Mouse (Mus musculus) stomach, postnatal 0 days (tissue): ENCODE results near the gene Pex6. TPM values are rescaled to one million over a fixed set of nuclear protein-coding genes. Genes with fewer than 3 reads are reported as not detected.
A peak's percentile ranks its signal among the peaks of the same experiment; 100 is the strongest.

Experiments
- ATAC-seq: fragments of 200-750 bp; cut with Nextera tagmentation; 2 replicates; pipeline ENCODE4 v1.8.0; 2017; ENCODE audit not compliant: low FRiP score, low TSS enrichment
- DNase-seq: peaks from one replicate; pipeline ENCODE4 v3.0.0-alpha.2; 2016; ENCODE audit warnings: low spot score
- H3K27ac ChIP-seq: fragments of 300-500 bp; sonication (generic); replicated peaks from 2 replicates; pipeline ENCODE4 v1.5.1; 2014; ENCODE audit warnings: mild to moderate bottlenecking, control low read depth
- H3K27me3 ChIP-seq: fragments of 300-500 bp; sonication (generic); 2 replicates; pipeline ENCODE4 v1.6.1; 2014; ENCODE audit warnings: low read length; ENCODE audit not compliant: control insufficient read depth, insufficient read depth
- H3K36me3 ChIP-seq: fragments of 300-500 bp; sonication (generic); 2 replicates; pipeline ENCODE4 v1.6.1; 2014; ENCODE audit warnings: low read length, mixed read lengths; ENCODE audit not compliant: control insufficient read depth, insufficient read depth
- H3K4me1 ChIP-seq: fragments of 300-500 bp; sonication (generic); replicated peaks from 2 replicates; pipeline ENCODE4 v1.6.1; 2014; ENCODE audit warnings: antibody characterized with exemption; ENCODE audit not compliant: control insufficient read depth, insufficient read depth
- H3K4me2 ChIP-seq: fragments of 300-500 bp; sonication (generic); replicated peaks from 2 replicates; pipeline ENCODE4 v1.6.1; 2014; ENCODE audit warnings: low read depth, mild to moderate bottlenecking, control low read depth, moderate library complexity
- H3K4me3 ChIP-seq: fragments of 300-500 bp; sonication (generic); 2 replicates; pipeline ENCODE4 v1.5.1; 2014; ENCODE audit warnings: low read depth, low read length, control low read depth
- H3K9ac ChIP-seq: fragments of 300-500 bp; sonication (generic); 2 replicates; pipeline ENCODE4 v1.6.1; 2014; ENCODE audit warnings: mild to moderate bottlenecking, low read length, control low read depth, mixed read lengths
- H3K9me3 ChIP-seq: fragments of 300-500 bp; sonication (generic); 2 replicates; pipeline ENCODE4 v1.6.1; 2016; ENCODE audit warnings: low read length; ENCODE audit not compliant: control insufficient read depth
- CTCF ChIP-seq: IDR thresholded peaks from 2 replicates; pipeline ENCODE4 v1.5.1; 2016; ENCODE audit warnings: antibody characterized with exemption, low read depth, mild to moderate bottlenecking, moderate library complexity
- EP300 ChIP-seq: optimal IDR thresholded peaks from 2 replicates; pipeline ENCODE3; 2016; ENCODE audit warnings: antibody characterized with exemption
- WGBS: fragments of 180-500 bp; shearing (Covaris S2); extraction: QIAGEN DNeasy Blood & Tissue Kit; methylation state at CpG from one replicate; pipeline ENCODE4 v1.1.7; 2014; 5-methylcytosine and 5-hydroxymethylcytosine counted together
- polyA plus RNA-seq: library from polyadenylated mRNA; unstranded; fragments of >200 nt; fragmentation: Nextera tagmentation; extraction: Ambion mirVana; gene quantifications from 2 replicates; pipeline ENCODE4 v1.2.1, GENCODE M21; 2015

Pex6 gene
- polyA plus RNA-seq, 1 experiment from 2014 or later: 9.8 TPM

GRCm38 (mm10) chr17:46724477-46725084 is 13.3 kb downstream of the Pex6 start:
- Histone ChIP-seq H3K4me1 (no peaks in the 10 kb centered on the region), H3K9ac (no peak overlapping the region), H3K4me3 (no peak overlapping the region), H3K9me3 (no peaks in the 10 kb centered on the region), H3K27ac (no peak overlapping the region), H3K4me2 (no peak overlapping the region), H3K36me3 (peaks cover 10% of the 10 kb centered on the region; the same call in 1 of the 2 replicates), H3K27me3 (no peaks in the 10 kb centered on the region)
- ATAC-seq: no peak
- WGBS: 81% methylated on average over 14 of the region's 20 CpGs
- no peak for DNase-seq
- no peak for TF ChIP-seq CTCF
- no peak for TF ChIP-seq EP300

- peaks cover 8% of the 10 kb centered on the region; the same call in 1 of the 2 replicates for H3K36me3 ChIP-seq
- no peaks in the 10 kb centered on the region for H3K4me1 ChIP-seq
- no peak overlapping the region for H3K9ac ChIP-seq
- no peak overlapping the region for H3K27ac ChIP-seq
- no peak overlapping the region for H3K4me2 ChIP-seq
- WGBS: 58% methylated on average over 9 of the region's 9 CpGs
- DNase-seq (peak; percentile 41), ATAC-seq (peak; percentile 9; the same call in 1 of the 2 replicates)
- H3K27me3 ChIP-seq: no peaks in the 10 kb centered on the region
- no peaks in the 10 kb centered on the region for H3K9me3 ChIP-seq
- TF ChIP-seq EP300 (no peak), CTCF (peak; percentile 76)
- H3K4me3 ChIP-seq: no peak overlapping the region
Measured at GRCm38 (mm10) chr17:46725273-46725672, 14.0 kb downstream of the Pex6 start.

- no peaks in the 10 kb centered on the region for H3K9me3 ChIP-seq
- WGBS: 92% methylated on average over 26 of the region's 26 CpGs
- H3K4me2 ChIP-seq: no peak overlapping the region
- no peak overlapping the region for H3K27ac ChIP-seq
- DNase-seq: no peak
- no peak for ATAC-seq
- no peak overlapping the region for H3K4me3 ChIP-seq
- TF ChIP-seq EP300: no peak
- TF ChIP-seq CTCF: no peak
- no peaks in the 10 kb centered on the region for H3K27me3 ChIP-seq
- no peak overlapping the region for H3K9ac ChIP-seq
- no peaks in the 10 kb centered on the region for H3K4me1 ChIP-seq
- peaks cover 7% of the 10 kb centered on the region; the same call in 1 of the 2 replicates for H3K36me3 ChIP-seq
Measured at GRCm38 (mm10) chr17:46725731-46726645, 14.7 kb downstream of the Pex6 start.

- no peak for ATAC-seq
- Histone ChIP-seq H3K36me3 (0 out of 2 replicates have a peak, but pooled peaks cover 7% of the 10 kb centered on the region), H3K4me1 (no peaks in the 10 kb centered on the region), H3K4me3 (no peak overlapping the region), H3K27me3 (no peaks in the 10 kb centered on the region), H3K9ac (no peak overlapping the region), H3K27ac (no peak overlapping the region), H3K4me2 (no peak overlapping the region), H3K9me3 (no peaks in the 10 kb centered on the region)
- TF ChIP-seq EP300: no peak
- TF ChIP-seq CTCF: no peak
- no peak for DNase-seq
- 92% methylated on average over 11 of the region's 11 CpGs for WGBS
Measured at GRCm38 (mm10) chr17:46727271-46727670, 16.0 kb downstream of the Pex6 start.

DNA sequence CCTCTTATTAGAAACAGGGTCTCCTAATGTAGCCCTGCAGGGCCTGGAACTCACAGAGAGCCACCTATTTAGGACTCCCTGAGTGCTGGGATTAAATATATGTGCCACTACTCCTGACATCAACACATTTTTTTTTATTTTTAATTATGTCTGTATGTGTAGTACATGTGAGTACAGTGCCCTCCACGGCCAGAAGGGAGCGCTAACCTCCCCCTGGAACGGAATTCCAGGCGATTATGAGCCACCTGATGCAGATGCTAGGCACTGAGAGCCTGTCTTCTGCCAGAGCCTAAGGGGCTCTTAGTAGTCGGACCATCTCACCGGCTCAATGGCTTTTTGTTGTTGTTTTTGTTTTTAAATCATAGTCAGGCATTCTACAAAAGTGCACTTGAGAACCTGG is 16.8 kb downstream of the Pex6 start:
- H3K4me2 ChIP-seq: no peak overlapping the region
- H3K27me3 ChIP-seq: no peaks in the 10 kb centered on the region
- TF ChIP-seq CTCF (peak; percentile 62), EP300 (no peak)
- H3K4me3 ChIP-seq: no peak overlapping the region
- H3K9ac ChIP-seq: no peak overlapping the region
- DNase-seq: peak; percentile 42
- H3K36me3 ChIP-seq: 0 out of 2 replicates have a peak, but pooled peaks cover 7% of the 10 kb centered on the region
- no peak for ATAC-seq
- no peaks in the 10 kb centered on the region for H3K9me3 ChIP-seq
- H3K4me1 ChIP-seq: no peaks in the 10 kb centered on the region
- 46% methylated on average over 6 of the region's 6 CpGs for WGBS
- no peak overlapping the region for H3K27ac ChIP-seq
